Mouse (Mus musculus) liver, embryonic 14.5 days (tissue): ENCODE measurements around the gene Slc18a2.

Experiments used
- CTCF ChIP-seq: IDR thresholded peaks from 2 replicates; pipeline ENCODE4 v1.5.1; 2016; ENCODE audit warnings: antibody characterized with exemption, low read depth, control low read depth
- EP300 ChIP-seq: IDR thresholded peaks from 2 replicates; pipeline ENCODE4 v1.6.1; 2016; ENCODE audit warnings: antibody characterized with exemption, low read depth

GRCm38 (mm10) chr19:59261604-59262003 is 908 bp downstream of the Slc18a2 start:
- no peak for TF ChIP-seq CTCF
- no peak; the same call in 1 of the 2 replicates for TF ChIP-seq EP300
